21 mouse cellular contexts compared by ENCODE assay signal in genomic region chr8:127435975-127436374, GRCm38 (mm10).
DNase-seq lines count a peak whose midpoint lies in the region; TF ChIP-seq lines count a peak whose summit lies in the region.
"Had no signal": no experiment of that assay in that cellular context is flagged by ENCODE, and none has a peak within 500 bp of the region (broad histone marks: within the 10 kb centered on the region; RNA-seq: fewer than 3 reads in every experiment).

No protein-coding gene starts in this region.

- H3K4me3 ChIP-seq in E14TG2a.4 (replicated peaks; ENCODE audit: low read length): peak overlapping the region; percentile 1; the same call in 1 of the 2 replicates
- no peak overlapping the region for H3K4me3 ChIP-seq in ES-Bruce4 (ENCODE audit: low read depth, low read length)
- H3K4me3 ChIP-seq in thymus, adult 2 months (ENCODE audit: control insufficient read depth, insufficient read depth, low read length): no peak overlapping the region
- H3K4me3 ChIP-seq: embryonic facial prominence, embryonic 10.5 days; embryonic facial prominence, embryonic 12.5 days; forebrain, embryonic 13.5 days; forebrain, embryonic 15.5 days had no signal

- H3K9me3 ChIP-seq in E14TG2a.4 (ENCODE audit: low read length) (no peaks in the 10 kb centered on the region), ES-Bruce4 (replicated peaks; ENCODE audit: control insufficient read depth, insufficient read depth, low read length, poor library complexity, severe bottlenecking) (no peaks in the 10 kb centered on the region)
- H3K9me3 ChIP-seq: embryonic facial prominence, embryonic 10.5 days; embryonic facial prominence, embryonic 12.5 days; forebrain, embryonic 13.5 days; forebrain, embryonic 15.5 days had no signal

- H3K4me1 ChIP-seq in E14TG2a.4 (replicated peaks; ENCODE audit: low read depth, low read length): peaks cover 77% of the 10 kb centered on the region
- peaks cover 2% of the 10 kb centered on the region for H3K4me1 ChIP-seq in ES-Bruce4 (ENCODE audit: control insufficient read depth, insufficient read depth, low read length)
- H3K4me1 ChIP-seq in thymus, adult 2 months (replicated peaks; ENCODE audit: control insufficient read depth, insufficient read depth, low read length): no peaks in the 10 kb centered on the region

- 93% methylated on average over 6 of the region's 6 CpGs for WGBS in thymus, adult 2 months

- H3K27ac ChIP-seq in ES-Bruce4 (ENCODE audit: insufficient read depth, low read length): peak overlapping the region; percentile 57
- no peak overlapping the region for H3K27ac ChIP-seq in thymus, adult 2 months (ENCODE audit: control insufficient read depth, insufficient read depth, low read length)
- H3K27ac ChIP-seq: embryonic facial prominence, embryonic 10.5 days; embryonic facial prominence, embryonic 12.5 days; forebrain, embryonic 13.5 days; forebrain, embryonic 15.5 days had no signal

- H3K9ac ChIP-seq in ES-Bruce4 (ENCODE audit: low read depth, poor library complexity, severe bottlenecking): no peak overlapping the region
- H3K9ac ChIP-seq: embryonic facial prominence, embryonic 12.5 days; forebrain, embryonic 13.5 days; forebrain, embryonic 15.5 days; forebrain, postnatal 0 days had no signal

- no peak for TF ChIP-seq POLR2A in ES-Bruce4 (IDR thresholded peaks at IDR 0.05; ENCODE audit: insufficient read depth, low read length)
- TF ChIP-seq POLR2A in thymus, adult 2 months (IDR thresholded peaks at IDR 0.05; ENCODE audit: control insufficient read depth, extremely low read depth, insufficient read depth, low read length, poor library complexity): no peak

- H3K27me3 ChIP-seq in E14TG2a.4 (ENCODE audit: insufficient read depth, low read length) (no peaks in the 10 kb centered on the region), ES-Bruce4 (ENCODE audit: control insufficient read depth, insufficient read depth, low read length, poor library complexity, severe bottlenecking) (no peaks in the 10 kb centered on the region)
- no peaks in the 10 kb centered on the region for H3K27me3 ChIP-seq in thymus, adult 2 months (ENCODE audit: control insufficient read depth, insufficient read depth, low read length)
- H3K27me3 ChIP-seq: embryonic facial prominence, embryonic 12.5 days; forebrain, embryonic 13.5 days; forebrain, embryonic 15.5 days; Patski had no signal

- no peak for TF ChIP-seq CTCF in E14TG2a.4 (conservative IDR thresholded peaks at IDR 0.05; ENCODE audit: low read length)
- TF ChIP-seq CTCF in ES-Bruce4 (IDR thresholded peaks at IDR 0.05; ENCODE audit: low read depth, low read length): no peak
- TF ChIP-seq CTCF in thymus, adult 2 months (IDR thresholded peaks at IDR 0.05; ENCODE audit: borderline replicate concordance, control insufficient read depth, extremely low read depth, insufficient read depth, low read length, poor library complexity): no peak

- peak; percentile 78; the same call in 1 of the 2 replicates for TF ChIP-seq EP300 in ES-Bruce4 (IDR thresholded peaks at IDR 0.05; ENCODE audit: insufficient read depth, low read depth, low read length)

- peak; percentile 91 for DNase-seq in R1 (ENCODE audit: low read depth, low spot score)
- no peak for DNase-seq in thymus, adult 2 months
- DNase-seq in yolk sac, embryonic 10.5 days (ENCODE audit: low spot score): no peak
- DNase-seq in right cerebral cortex, postnatal 25 days: no peak
- DNase-seq: adrenal gland, adult 8-10 months; adrenal gland, postnatal 14 days; adrenal gland, postnatal 36 days; cerebellum, adult 11-12 months; cerebellum, adult 2 months; cerebellum, adult 9-10 months; cerebellum, postnatal 10 days; cerebellum, postnatal 25 days; forebrain, postnatal 0 days had no signal

- H3K36me3 ChIP-seq in E14TG2a.4 (ENCODE audit: insufficient read depth, low read length) (peaks cover 9% of the 10 kb centered on the region; the same call in 1 of the 2 replicates), ES-Bruce4 (ENCODE audit: control insufficient read depth, insufficient read depth, low read length, poor library complexity, severe bottlenecking) (no peaks in the 10 kb centered on the region)
- H3K36me3 ChIP-seq in thymus, adult 2 months (ENCODE audit: control insufficient read depth, insufficient read depth, low read length): no peaks in the 10 kb centered on the region
- H3K36me3 ChIP-seq: forebrain, embryonic 15.5 days; G1E had no signal
